Mouse (Mus musculus): ENCODE data around the gene Gemin6. TPM values are rescaled to one million over a fixed set of nuclear protein-coding genes. Genes with fewer than 3 reads are reported as not detected.
"Not testable (repeated sequence)": the region's sequence is repeated elsewhere in the genome, so short reads cannot be mapped to it uniquely, and the experiment has no call there.

Gemin6 gene
- polyA plus RNA-seq (2011; ENCODE audit: insufficient read length, low read depth, missing spikeins), result 14.9 and 15.3 TPM in 2 replicates

- TF ChIP-seq CTCF (IDR thresholded peaks at IDR 0.05; ENCODE audit: borderline replicate concordance, insufficient read depth, low read length) (no peak), POLR2A (IDR thresholded peaks at IDR 0.05; ENCODE audit: low read depth, low read length) (peak; percentile 84)
- H3K4me3 ChIP-seq (ENCODE audit: insufficient read depth, low read length), result peak within 1 kb of the TSS; percentile 73
- H3K4me1 ChIP-seq (ENCODE audit: control insufficient read depth, insufficient read depth, low read length), result no peaks in the 10 kb centered on the region
- peak within 1 kb of the TSS; percentile 55 for H3K27ac ChIP-seq (ENCODE audit: insufficient read depth, low read length)
Observed at GRCm38 (mm10) chr17:80224326-80225116, at the start of gene Gemin6. Gene Gemin6, plus strand, starts transcription at chr17:80224441.

- TF ChIP-seq POLR2A (IDR thresholded peaks at IDR 0.05; ENCODE audit: low read depth, low read length) (no peak), CTCF (IDR thresholded peaks at IDR 0.05; ENCODE audit: borderline replicate concordance, insufficient read depth, low read length) (no peak)
- no peak overlapping the region for H3K27ac ChIP-seq (ENCODE audit: insufficient read depth, low read length)
- no peaks in the 10 kb centered on the region for H3K4me1 ChIP-seq (ENCODE audit: control insufficient read depth, insufficient read depth, low read length)
- no peak overlapping the region for H3K4me3 ChIP-seq (ENCODE audit: insufficient read depth, low read length)
Observed at GRCm38 (mm10) chr17:80174699-80175385, 49.4 kb upstream of the Gemin6 start.

- no peaks in the 10 kb centered on the region for H3K4me1 ChIP-seq (ENCODE audit: control insufficient read depth, insufficient read depth, low read length)
Observed at GRCm38 (mm10) chr17:80175386-80175739, 48.9 kb upstream of the Gemin6 start.

GRCm38 (mm10) chr17:80175966-80176365 is 48.3 kb upstream of the Gemin6 start:
- no peaks in the 10 kb centered on the region for H3K4me1 ChIP-seq (ENCODE audit: control insufficient read depth, insufficient read depth, low read length)
- no peak for TF ChIP-seq POLR2A (IDR thresholded peaks at IDR 0.05; ENCODE audit: low read depth, low read length)
- TF ChIP-seq CTCF (IDR thresholded peaks at IDR 0.05; ENCODE audit: borderline replicate concordance, insufficient read depth, low read length), result no peak
- H3K27ac ChIP-seq (ENCODE audit: insufficient read depth, low read length), result no peak overlapping the region
- no peak overlapping the region for H3K4me3 ChIP-seq (ENCODE audit: insufficient read depth, low read length)

More at GRCm38 (mm10) chr17:80175386-80175739, 48.9 kb upstream of the Gemin6 start:
- Histone ChIP-seq H3K4me3 (ENCODE audit: insufficient read depth, low read length) (no peak overlapping the region), H3K27ac (ENCODE audit: insufficient read depth, low read length) (no peak overlapping the region)
- TF ChIP-seq POLR2A (IDR thresholded peaks at IDR 0.05; ENCODE audit: low read depth, low read length), result no peak
- no peak for TF ChIP-seq CTCF (IDR thresholded peaks at IDR 0.05; ENCODE audit: borderline replicate concordance, insufficient read depth, low read length)

- H3K27ac ChIP-seq (ENCODE audit: insufficient read depth, low read length); H3K4me3 ChIP-seq (ENCODE audit: insufficient read depth, low read length); H3K4me1 ChIP-seq (ENCODE audit: control insufficient read depth, insufficient read depth, low read length): not testable (repeated sequence)
Observed at GRCm38 (mm10) chr17:80178846-80179245, 45.4 kb upstream of the Gemin6 start.

GRCm38 (mm10) chr17:80179959-80180358 is 44.3 kb upstream of the Gemin6 start:
- Histone ChIP-seq H3K4me3 (ENCODE audit: insufficient read depth, low read length) (no peak overlapping the region), H3K27ac (ENCODE audit: insufficient read depth, low read length) (no peak overlapping the region), H3K4me1 (ENCODE audit: control insufficient read depth, insufficient read depth, low read length) (no peaks in the 10 kb centered on the region)
- TF ChIP-seq CTCF (IDR thresholded peaks at IDR 0.05; ENCODE audit: borderline replicate concordance, insufficient read depth, low read length) (peak; percentile 99), POLR2A (IDR thresholded peaks at IDR 0.05; ENCODE audit: low read depth, low read length) (no peak)

- TF ChIP-seq CTCF (IDR thresholded peaks at IDR 0.05; ENCODE audit: borderline replicate concordance, insufficient read depth, low read length) (no peak), POLR2A (IDR thresholded peaks at IDR 0.05; ENCODE audit: low read depth, low read length) (no peak)
- Histone ChIP-seq H3K27ac (ENCODE audit: insufficient read depth, low read length) (no peak overlapping the region), H3K4me3 (ENCODE audit: insufficient read depth, low read length) (no peak overlapping the region), H3K4me1 (ENCODE audit: control insufficient read depth, insufficient read depth, low read length) (no peaks in the 10 kb centered on the region)
Observed at GRCm38 (mm10) chr17:80180468-80180867, 43.8 kb upstream of the Gemin6 start.

GRCm38 (mm10) chr17:80183615-80184014 is 40.6 kb upstream of the Gemin6 start:
- Histone ChIP-seq H3K4me1 (ENCODE audit: control insufficient read depth, insufficient read depth, low read length) (no peaks in the 10 kb centered on the region; the same call in 1 of the 2 replicates), H3K4me3 (ENCODE audit: insufficient read depth, low read length) (no peak overlapping the region), H3K27ac (ENCODE audit: insufficient read depth, low read length) (no peak overlapping the region)
- TF ChIP-seq POLR2A (IDR thresholded peaks at IDR 0.05; ENCODE audit: low read depth, low read length) (no peak), CTCF (IDR thresholded peaks at IDR 0.05; ENCODE audit: borderline replicate concordance, insufficient read depth, low read length) (no peak)

GRCm38 (mm10) chr17:80193075-80193474 is 31.2 kb upstream of the Gemin6 start:
- no peak overlapping the region for H3K27ac ChIP-seq (ENCODE audit: insufficient read depth, low read length)
- H3K4me3 ChIP-seq (ENCODE audit: insufficient read depth, low read length), result no peak overlapping the region
- TF ChIP-seq POLR2A (IDR thresholded peaks at IDR 0.05; ENCODE audit: low read depth, low read length), result no peak
- no peak for TF ChIP-seq CTCF (IDR thresholded peaks at IDR 0.05; ENCODE audit: borderline replicate concordance, insufficient read depth, low read length)
- no peaks in the 10 kb centered on the region; the same call in 1 of the 2 replicates for H3K4me1 ChIP-seq (ENCODE audit: control insufficient read depth, insufficient read depth, low read length)

- TF ChIP-seq CTCF (IDR thresholded peaks at IDR 0.05; ENCODE audit: borderline replicate concordance, insufficient read depth, low read length), result no peak
- 0 out of 2 replicates have a peak, but pooled peaks have one; percentile 5 for TF ChIP-seq POLR2A (IDR thresholded peaks at IDR 0.05; ENCODE audit: low read depth, low read length)
- H3K4me3 ChIP-seq (ENCODE audit: insufficient read depth, low read length), result no peak overlapping the region
- no peaks in the 10 kb centered on the region for H3K4me1 ChIP-seq (ENCODE audit: control insufficient read depth, insufficient read depth, low read length)
- no peak overlapping the region for H3K27ac ChIP-seq (ENCODE audit: insufficient read depth, low read length)
Observed at GRCm38 (mm10) chr17:80199160-80199778, 25.0 kb upstream of the Gemin6 start.
